Mouse (Mus musculus) thymus, adult 18-20 months (tissue): ENCODE results near the gene Fbxl22.

Experiments used
- DNase-seq, 2 experiments: peaks; one replicate each; pipeline ENCODE4 v3.0.0; 2022; ENCODE audit warnings: mixed read lengths in 2 of 2

Gene Fbxl22

GRCm38 (mm10) chr9:66514256-66514770 lies at the start of gene Fbxl22:
TSS of gene Fbxl22 (minus strand) at chr9:66514593.
- peak in 1 of 2 experiments; percentile 58 for DNase-seq

GRCm38 (mm10) chr9:66562215-66562614 lies 47.8 kb upstream of the Fbxl22 start:
- DNase-seq, result no peak

- no peak for DNase-seq
These were observed 47.1 kb upstream of the Fbxl22 start for GRCm38 (mm10) chr9:66561496-66561895.

GRCm38 (mm10) chr9:66560728-66561127 lies 46.3 kb upstream of the Fbxl22 start:
- DNase-seq, result no peak

GRCm38 (mm10) chr9:66560295-66560694 lies 45.9 kb upstream of the Fbxl22 start:
- DNase-seq, result peak; percentile 47 to 70

- DNase-seq, result no peak
These were observed 44.6 kb upstream of the Fbxl22 start for GRCm38 (mm10) chr9:66558971-66559370.

- DNase-seq, result no peak
These were observed 28.4 kb upstream of the Fbxl22 start for GRCm38 (mm10) chr9:66542785-66543184.

GRCm38 (mm10) chr9:66521595-66521994 lies 7.2 kb upstream of the Fbxl22 start:
- no peak for DNase-seq

GRCm38 (mm10) chr9:66520299-66520698 lies 5.9 kb upstream of the Fbxl22 start:
- no peak for DNase-seq

GRCm38 (mm10) chr9:66518901-66519300 lies 4.5 kb upstream of the Fbxl22 start:
- no peak for DNase-seq

- no peak for DNase-seq
These were observed 3.9 kb upstream of the Fbxl22 start for GRCm38 (mm10) chr9:66518251-66518650.

- DNase-seq, result no peak
These were observed 3.4 kb upstream of the Fbxl22 start for GRCm38 (mm10) chr9:66517746-66518145.

- DNase-seq, result no peak
These were observed 2.0 kb upstream of the Fbxl22 start for GRCm38 (mm10) chr9:66516296-66516940.

- no peak for DNase-seq
These were observed 1.4 kb upstream of the Fbxl22 start for GRCm38 (mm10) chr9:66515680-66516210.

GRCm38 (mm10) chr9:66515115-66515514 lies 722 bp upstream of the Fbxl22 start:
- DNase-seq, result no peak

GRCm38 (mm10) chr9:66513661-66514255 lies 635 bp downstream of the Fbxl22 start:
- DNase-seq, result no peak

- peak in 1 of 2 experiments; percentile 41 for DNase-seq
These were observed 1.2 kb downstream of the Fbxl22 start for GRCm38 (mm10) chr9:66513150-66513549.

GRCm38 (mm10) chr9:66512351-66512671 lies 2.1 kb downstream of the Fbxl22 start:
- peak; percentile 82 to 90 for DNase-seq

GRCm38 (mm10) chr9:66511580-66512350 lies 2.6 kb downstream of the Fbxl22 start:
- peak; percentile 88 to 91 for DNase-seq

- DNase-seq, result peak in 1 of 2 experiments; percentile 29
These were observed 3.4 kb downstream of the Fbxl22 start for GRCm38 (mm10) chr9:66510944-66511343.

- DNase-seq, result no peak
These were observed 4.0 kb downstream of the Fbxl22 start for GRCm38 (mm10) chr9:66510351-66510841.

- no peak for DNase-seq
These were observed 5.4 kb downstream of the Fbxl22 start for GRCm38 (mm10) chr9:66508890-66509399.

- DNase-seq, result no peak
These were observed 6.7 kb downstream of the Fbxl22 start for GRCm38 (mm10) chr9:66507684-66508083.
